Mouse (Mus musculus) cerebellum, adult 2 months (tissue): ENCODE measurements at regions not wholly inside any gene's neighbourhood (a gene's known extent, or its start where the extent isn't known, plus 50 kb on each side); places are given as distances from the start of the nearest gene placed in this dataset.

ENCODE experiments used
- DNase-seq, 2 experiments: peaks; one replicate each; pipeline ENCODE4 v3.0.0; 2021
- H3K27ac ChIP-seq: fragments of 200-500 bp; 2 replicates; pipeline ENCODE4 v1.5.1; 2012; ENCODE audit warnings: low read length, control low read depth, inconsistent platforms; ENCODE audit not compliant: insufficient read depth
- H3K27me3 ChIP-seq: fragments of 200-500 bp; 2 replicates; pipeline ENCODE4 v1.6.1; 2012; ENCODE audit warnings: inconsistent platforms, mild to moderate bottlenecking, low read length, moderate library complexity; ENCODE audit not compliant: control insufficient read depth, insufficient read depth
- H3K4me1 ChIP-seq: fragments of 200-500 bp; 2 replicates; pipeline ENCODE4 v1.6.1; 2011; ENCODE audit warnings: low read length; ENCODE audit not compliant: control insufficient read depth, insufficient read depth
- H3K4me3 ChIP-seq: fragments of 200-500 bp; replicated peaks from 2 replicates; pipeline ENCODE3; 2011; ENCODE audit warnings: mild to moderate bottlenecking, low read depth, low read length, control low read depth; ENCODE audit not compliant: insufficient read depth
- CTCF ChIP-seq: fragments of 200-500 bp; IDR thresholded peaks from 2 replicates; pipeline ENCODE4 v1.5.1; 2011; ENCODE audit warnings: low read depth, mild to moderate bottlenecking, control low read depth, low read length, moderate library complexity, borderline replicate concordance; ENCODE audit not compliant: insufficient read depth
- POLR2A ChIP-seq: fragments of 200-500 bp; IDR thresholded peaks from 2 replicates; pipeline ENCODE4 v1.6.1; 2011; ENCODE audit warnings: low read length, control low read depth, borderline replicate concordance; ENCODE audit not compliant: insufficient read depth
- WGBS: fragments of 180-500 bp; shearing (Covaris S2); methylation state at CpG from one replicate; pipeline ENCODE4 v1.1.7; 2018; 5-methylcytosine and 5-hydroxymethylcytosine counted together

GRCm38 (mm10) chr3:104343096-104343495 lies 122.9 kb upstream of the Magi3 start:
- H3K4me3 ChIP-seq, result no peak overlapping the region
- TF ChIP-seq CTCF (no peak), POLR2A (no peak)
- no peak overlapping the region for H3K27ac ChIP-seq
- DNase-seq, result no peak
- no peaks in the 10 kb centered on the region; the same call in 1 of the 2 replicates for H3K27me3 ChIP-seq
- no peaks in the 10 kb centered on the region for H3K4me1 ChIP-seq
- 83% methylated on average over 2 of the region's 2 CpGs for WGBS

GRCm38 (mm10) chr3:104342220-104342619 lies 122.0 kb upstream of the Magi3 start:
- H3K4me3 ChIP-seq, result no peak overlapping the region
- TF ChIP-seq CTCF, result no peak
- no peak for TF ChIP-seq POLR2A
- no peak overlapping the region for H3K27ac ChIP-seq
- 55% methylated on average over 6 of the region's 6 CpGs for WGBS
- no peaks in the 10 kb centered on the region; the same call in 1 of the 2 replicates for H3K27me3 ChIP-seq
- peak in 1 of 2 experiments; percentile 44 for DNase-seq
- no peaks in the 10 kb centered on the region for H3K4me1 ChIP-seq

GRCm38 (mm10) chr3:104340331-104340730 lies 120.2 kb upstream of the Magi3 start:
- DNase-seq, result no peak
- Histone ChIP-seq H3K4me3 (no peak overlapping the region), H3K27ac (no peak overlapping the region), H3K4me1 (no peaks in the 10 kb centered on the region), H3K27me3 (no peaks in the 10 kb centered on the region; the same call in 1 of the 2 replicates)
- 90% methylated on average over 2 of the region's 2 CpGs for WGBS
- TF ChIP-seq POLR2A, result no peak
- TF ChIP-seq CTCF, result no peak

- no peak for TF ChIP-seq POLR2A
- TF ChIP-seq CTCF, result no peak
- no peak overlapping the region for H3K27ac ChIP-seq
- no peaks in the 10 kb centered on the region; the same call in 1 of the 2 replicates for H3K27me3 ChIP-seq
- H3K4me3 ChIP-seq, result no peak overlapping the region
- 59% methylated on average over 5 of the region's 5 CpGs for WGBS
- H3K4me1 ChIP-seq, result no peaks in the 10 kb centered on the region
- DNase-seq, result no peak
These were observed 116.7 kb upstream of the Magi3 start for GRCm38 (mm10) chr3:104336867-104337266.

- 45% methylated on average over 4 of the region's 4 CpGs for WGBS
- no peak overlapping the region for H3K27ac ChIP-seq
- DNase-seq, result no peak
These were observed 116.1 kb upstream of the Magi3 start for GRCm38 (mm10) chr3:104336308-104336707.

GRCm38 (mm10) chr3:104334760-104335159 lies 114.6 kb upstream of the Magi3 start:
- Histone ChIP-seq H3K4me3 (no peak overlapping the region), H3K27me3 (no peaks in the 10 kb centered on the region), H3K27ac (no peak overlapping the region), H3K4me1 (no peaks in the 10 kb centered on the region)
- 67% methylated on average over 7 of the region's 7 CpGs for WGBS
- no peak for TF ChIP-seq POLR2A
- no peak for TF ChIP-seq CTCF
- DNase-seq, result no peak

More at GRCm38 (mm10) chr3:104336308-104336707, 116.1 kb upstream of the Magi3 start:
- no peak for TF ChIP-seq CTCF
- no peak for TF ChIP-seq POLR2A
- no peaks in the 10 kb centered on the region; the same call in 1 of the 2 replicates for H3K27me3 ChIP-seq
- H3K4me1 ChIP-seq, result no peaks in the 10 kb centered on the region
- H3K4me3 ChIP-seq, result no peak overlapping the region

- no peaks in the 10 kb centered on the region for H3K27me3 ChIP-seq
- no peak for TF ChIP-seq CTCF
- no peak for TF ChIP-seq POLR2A
- no peaks in the 10 kb centered on the region for H3K4me1 ChIP-seq
- H3K27ac ChIP-seq, result no peak overlapping the region
- 77% methylated on average over 10 of the region's 10 CpGs for WGBS
- no peak overlapping the region for H3K4me3 ChIP-seq
- DNase-seq, result no peak
These were observed 113.2 kb upstream of the Magi3 start for GRCm38 (mm10) chr3:104333345-104333744.

- Histone ChIP-seq H3K4me3 (no peak overlapping the region), H3K4me1 (no peaks in the 10 kb centered on the region), H3K27me3 (no peaks in the 10 kb centered on the region; the same call in 1 of the 2 replicates), H3K27ac (no peak overlapping the region)
- WGBS, result 93% methylated on average over 6 of the region's 6 CpGs
- no peak for DNase-seq
- no peak for TF ChIP-seq CTCF
- TF ChIP-seq POLR2A, result no peak
These were observed 110.5 kb upstream of the Magi3 start for GRCm38 (mm10) chr3:104330646-104331045.

- Histone ChIP-seq H3K4me3 (no peak overlapping the region), H3K27me3 (no peaks in the 10 kb centered on the region; the same call in 1 of the 2 replicates), H3K27ac (no peak overlapping the region), H3K4me1 (no peaks in the 10 kb centered on the region)
- DNase-seq, result no peak
- WGBS, result 97% methylated on average over 1 of the region's 1 CpGs
- TF ChIP-seq POLR2A, result no peak
- TF ChIP-seq CTCF, result no peak
These were observed 107.7 kb upstream of the Magi3 start for GRCm38 (mm10) chr3:104327829-104328228.
